Mouse (Mus musculus) large intestine, adult 2 months (tissue): ENCODE results near the gene Adamts2. TPM values are rescaled to one million over a fixed set of nuclear protein-coding genes. Genes with fewer than 3 reads are reported as not detected.

Experiments used
- DNase-seq: peaks from one replicate; pipeline ENCODE4 v3.0.0-alpha.2; 2012; ENCODE audit warnings: low read depth, low spot score
- WGBS: fragments of 180-500 bp; shearing (Covaris S2); methylation state at CpG from one replicate; pipeline ENCODE4 v1.1.7; 2018; 5-methylcytosine and 5-hydroxymethylcytosine counted together
- polyA plus RNA-seq: library from polyadenylated mRNA; depleted of rRNA; stranded (reverse); fragments of >200 nt; gene quantifications from 2 replicates; pipeline ENCODE4 v1.2.3, GENCODE M21; 2012; rRNA removed

Gene Adamts2
- polyA plus RNA-seq = 2.9 and 3.9 TPM in 2 replicates

DNA sequence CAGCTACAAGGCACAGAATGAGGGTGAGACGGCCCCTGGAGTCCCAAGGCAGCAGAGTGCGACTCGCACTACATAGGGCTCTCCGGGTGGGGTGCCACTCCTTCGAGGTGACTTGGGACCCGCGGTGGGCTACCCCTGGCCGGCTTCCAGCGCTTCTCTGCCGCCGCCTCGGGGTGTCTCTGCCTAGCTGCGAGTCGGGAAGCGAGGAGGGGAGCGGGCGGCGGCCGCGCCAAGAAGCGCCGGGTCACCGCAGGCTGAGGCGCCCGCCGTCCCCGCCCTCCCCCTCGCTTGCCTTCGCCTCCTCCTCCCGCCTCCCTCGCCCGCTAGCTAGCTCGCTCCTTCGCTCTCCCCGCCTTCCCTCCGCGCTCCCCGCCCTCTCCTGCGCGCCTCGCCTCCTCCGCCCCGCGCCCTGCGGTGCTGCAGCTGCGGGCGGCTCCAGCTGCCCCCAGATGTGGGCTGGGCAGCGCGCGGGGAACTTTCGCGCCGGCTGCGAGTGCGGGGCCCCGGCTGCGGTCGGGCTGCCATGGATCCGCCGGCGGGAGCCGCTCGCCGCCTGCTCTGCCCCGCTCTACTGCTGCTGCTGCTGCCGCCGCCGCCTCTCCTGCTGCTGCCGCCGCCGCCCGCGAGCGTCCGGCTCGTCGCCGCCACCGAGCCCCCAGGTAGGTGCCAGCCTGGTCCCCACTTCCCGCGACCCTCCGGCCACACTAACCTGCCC is at the start of gene Adamts2:
Adamts2 (plus strand) TSS at position 444 of the 715 bp plus-strand sequence.
- no peak for DNase-seq
- under 1% methylated on average over 78 of the region's 82 CpGs for WGBS

DNA sequence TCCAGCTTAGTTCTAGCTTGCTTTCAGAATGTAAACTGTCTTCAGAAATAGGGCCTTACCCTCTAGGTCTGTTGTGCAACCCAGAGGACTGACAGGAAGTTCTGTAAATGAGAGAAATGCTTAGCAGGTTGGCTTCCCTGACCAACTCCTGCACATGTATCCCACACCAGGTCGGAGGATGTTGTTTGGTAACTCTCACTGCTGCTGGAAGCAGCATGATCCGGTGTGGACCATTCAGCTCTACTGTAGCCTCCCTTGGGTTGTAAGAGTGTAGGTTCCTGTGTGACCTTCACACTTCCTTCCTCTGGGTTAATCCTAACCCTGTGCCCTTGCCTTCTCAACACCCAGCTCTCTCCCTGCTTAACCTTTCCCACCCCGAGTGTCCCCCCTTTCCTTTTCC is 44.8 kb upstream of the Adamts2 start:
- WGBS = 89% methylated on average over 3 of the region's 3 CpGs
- no peak for DNase-seq

GRCm38 (mm10) chr11:50559108-50559507 is 42.8 kb upstream of the Adamts2 start:
- peak; percentile 1 for DNase-seq

GRCm38 (mm10) chr11:50565466-50566211 is 36.2 kb upstream of the Adamts2 start:
- WGBS = 53% methylated on average over 20 of the region's 20 CpGs
- no peak for DNase-seq

More at GRCm38 (mm10) chr11:50559108-50559507, 42.8 kb upstream of the Adamts2 start:
- 28% methylated on average over 4 of the region's 4 CpGs for WGBS

DNA sequence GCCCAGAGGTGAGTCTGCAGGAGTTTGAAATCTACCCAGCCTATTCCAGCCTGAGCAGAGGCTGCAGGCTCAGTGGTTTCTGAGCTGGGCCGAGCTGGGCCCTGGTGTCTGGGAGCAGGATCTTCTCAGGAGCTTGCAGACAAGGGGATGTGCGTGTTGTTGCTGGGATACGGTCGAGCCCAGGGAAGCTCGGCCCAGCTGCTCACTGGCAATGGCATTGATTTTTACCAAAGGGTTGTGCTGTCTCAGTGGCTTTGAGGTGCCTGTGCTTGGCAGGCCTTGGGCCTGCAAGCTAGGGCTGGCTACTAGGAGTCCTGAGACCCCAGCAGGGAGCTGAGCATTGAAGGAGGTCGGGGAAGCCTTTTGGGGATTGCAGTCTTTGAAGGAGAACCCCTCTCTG is 30.4 kb upstream of the Adamts2 start:
- DNase-seq = no peak
- 77% methylated on average over 6 of the region's 6 CpGs for WGBS

GRCm38 (mm10) chr11:50576521-50576920 is 25.4 kb upstream of the Adamts2 start:
- no peak for DNase-seq
- WGBS = 53% methylated on average over 4 of the region's 4 CpGs

- 42% methylated on average over 7 of the region's 7 CpGs for WGBS
- DNase-seq = no peak
Measured at GRCm38 (mm10) chr11:50587026-50587425, 14.9 kb upstream of the Adamts2 start.

DNA sequence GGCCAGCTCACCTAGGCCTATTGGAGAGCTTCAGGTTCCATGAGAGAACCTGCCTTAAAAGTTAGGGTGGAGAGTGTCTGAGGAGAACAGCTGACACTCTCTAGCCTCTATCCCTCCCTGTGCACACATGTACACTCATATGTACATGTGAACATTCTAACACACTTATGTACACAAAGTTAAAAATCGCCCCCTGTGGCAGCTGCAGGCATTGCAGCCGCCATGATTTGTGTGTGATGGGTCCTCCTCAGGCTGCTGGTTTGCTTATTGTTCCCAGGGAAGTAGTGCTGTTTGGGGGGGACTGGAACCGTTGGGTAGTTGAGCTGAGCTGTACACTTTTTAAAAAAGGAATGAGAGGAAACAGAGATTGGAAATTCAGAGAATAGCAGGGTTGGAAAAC is 14.1 kb upstream of the Adamts2 start:
- DNase-seq = no peak
- WGBS = 16% methylated on average over 3 of the region's 3 CpGs

- no peak for DNase-seq
- WGBS = 34% methylated on average over 11 of the region's 11 CpGs
Measured at GRCm38 (mm10) chr11:50589060-50589459, 12.8 kb upstream of the Adamts2 start.

- WGBS = 72% methylated on average over 13 of the region's 13 CpGs
- no peak for DNase-seq
Measured at GRCm38 (mm10) chr11:50591053-50591452, 10.8 kb upstream of the Adamts2 start.

GRCm38 (mm10) chr11:50592892-50593553 is 8.9 kb upstream of the Adamts2 start:
- DNase-seq = no peak
- 81% methylated on average over 16 of the region's 16 CpGs for WGBS

- 78% methylated on average over 2 of the region's 2 CpGs for WGBS
- no peak for DNase-seq
Measured at GRCm38 (mm10) chr11:50596571-50596970, 5.3 kb upstream of the Adamts2 start.

- no peak for DNase-seq
- whole genome bisulfite sequencing = 63% methylated on average over 2 of the region's 2 CpGs
Measured at GRCm38 (mm10) chr11:50599156-50599555, 2.7 kb upstream of the Adamts2 start.

DNA sequence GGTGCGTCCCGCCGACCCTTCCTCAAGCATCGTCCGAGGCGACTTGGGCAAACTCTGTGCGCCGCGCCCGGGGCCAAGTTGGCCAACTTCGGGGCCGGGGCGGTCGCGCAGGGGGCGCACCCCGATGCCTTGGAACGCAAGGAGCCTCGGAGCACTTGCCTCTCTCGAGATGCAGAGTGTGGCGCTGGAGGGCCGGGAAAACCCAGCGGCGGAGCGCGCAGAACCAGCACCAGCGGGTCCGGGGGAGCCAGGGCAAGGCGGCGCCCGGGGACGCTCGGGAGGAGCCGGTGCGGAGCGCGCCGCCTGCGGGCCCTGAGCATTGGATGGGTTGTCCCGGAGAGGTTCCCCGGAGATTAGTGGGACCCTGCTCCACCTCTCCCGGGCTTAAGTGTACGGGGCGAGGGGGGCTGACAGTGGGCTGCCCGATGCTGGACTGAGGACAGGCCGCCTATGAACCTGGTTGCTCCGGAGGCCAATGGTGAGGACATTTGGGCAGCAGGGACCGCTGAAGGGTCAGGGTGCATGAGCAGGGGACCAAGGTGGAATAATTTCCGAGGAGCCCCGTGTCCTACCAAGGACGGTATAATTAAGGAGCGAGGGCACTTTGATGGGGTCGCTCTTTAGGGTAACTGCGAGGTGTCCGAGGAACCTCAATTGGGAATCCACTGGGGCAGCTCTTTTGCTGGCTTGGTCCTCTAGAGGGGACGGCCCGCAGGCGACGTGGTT is 635 bp downstream of the Adamts2 start:
- DNase-seq = no peak
- WGBS = 2% methylated on average over 59 of the region's 59 CpGs

DNA sequence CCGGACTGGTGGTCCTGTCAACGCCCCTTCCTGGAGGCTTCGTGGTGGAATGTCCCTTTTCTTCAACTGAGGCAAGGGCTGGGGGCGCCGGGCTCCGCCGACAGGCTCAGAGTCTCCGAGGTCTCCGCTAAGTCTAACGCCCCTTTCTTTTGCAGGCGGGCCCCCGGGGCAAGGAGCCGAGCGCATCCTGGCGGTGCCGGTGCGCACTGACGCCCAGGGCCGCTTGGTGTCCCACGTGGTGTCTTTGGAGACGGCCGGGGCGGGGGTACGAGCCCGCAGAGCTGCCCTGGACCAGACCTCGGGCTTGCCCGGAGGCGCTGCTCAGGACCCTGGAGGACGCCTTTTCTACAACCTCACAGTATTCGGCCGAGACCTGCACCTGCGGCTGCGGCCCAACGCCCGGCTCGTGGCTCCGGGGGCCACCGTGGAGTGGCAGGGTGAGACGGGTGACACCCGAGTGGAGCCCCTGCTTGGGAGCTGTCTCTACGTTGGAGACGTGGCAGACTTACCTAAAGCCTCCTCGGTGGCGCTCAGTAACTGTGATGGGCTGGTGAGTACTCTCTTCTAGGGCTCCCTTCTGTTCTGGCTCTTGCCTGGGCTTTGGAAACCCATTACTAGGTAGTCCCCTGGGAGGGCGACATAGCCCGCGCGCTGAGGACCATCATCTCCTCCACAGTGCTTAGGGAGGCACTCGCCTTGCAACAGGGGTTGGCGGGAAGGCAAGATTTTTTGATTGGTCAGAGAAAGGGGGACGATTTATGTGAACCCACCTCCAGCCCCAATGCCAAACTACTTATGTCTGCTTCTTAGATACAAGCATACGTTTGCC is 1.4 kb downstream of the Adamts2 start:
- DNase-seq = no peak
- WGBS = 5% methylated on average over 52 of the region's 52 CpGs

DNA sequence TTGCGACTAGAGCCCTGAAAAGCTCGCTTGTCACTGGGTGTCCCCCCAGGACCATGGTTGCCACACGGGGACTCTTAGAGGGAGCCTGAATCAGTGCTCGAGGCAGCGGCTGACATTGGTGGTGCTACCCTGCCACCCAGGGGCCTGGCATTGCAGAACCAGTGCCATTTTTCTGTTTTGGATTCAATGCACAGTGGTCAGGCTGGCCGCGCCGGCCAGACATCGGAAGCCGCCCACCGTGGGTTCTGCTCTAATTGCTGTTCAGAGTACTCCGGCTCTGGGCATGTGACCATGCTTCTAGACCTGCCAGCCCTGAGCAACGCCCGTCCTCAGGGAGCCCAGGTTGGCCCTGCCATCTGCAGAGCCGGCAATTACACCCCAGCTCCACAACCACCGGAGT is 2.5 kb downstream of the Adamts2 start:
- WGBS = 66% methylated on average over 16 of the region's 16 CpGs

DNA sequence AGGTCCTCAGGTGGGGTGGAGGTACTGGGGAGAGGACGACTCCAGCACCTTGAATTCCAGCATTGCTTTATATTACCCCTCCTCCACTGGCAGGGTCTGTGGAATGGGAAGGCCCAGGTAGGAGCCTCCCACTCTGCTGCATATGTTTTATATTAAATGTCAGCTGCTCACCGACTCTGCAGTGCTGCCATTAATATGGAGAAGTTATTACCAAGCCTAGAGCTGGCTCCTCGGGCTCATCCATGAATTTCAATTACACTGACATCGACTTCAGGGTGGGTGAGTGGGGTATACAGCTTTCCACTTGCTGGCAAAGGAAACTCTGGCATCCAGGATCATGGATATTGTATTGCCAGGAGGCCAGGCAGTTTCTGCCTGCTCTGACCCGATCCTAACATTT is 9.3 kb downstream of the Adamts2 start:
- DNase-seq = no peak
- WGBS = 67% methylated on average over 5 of the region's 5 CpGs

More for the DNA sequence above, 2.5 kb downstream of the Adamts2 start:
- DNase-seq = no peak

- DNase-seq = no peak
Measured at GRCm38 (mm10) chr11:50617015-50617543, 15.2 kb downstream of the Adamts2 start.

GRCm38 (mm10) chr11:50620926-50621325 is 19.0 kb downstream of the Adamts2 start:
- WGBS = 69% methylated on average over 4 of the region's 4 CpGs
- no peak for DNase-seq

More at GRCm38 (mm10) chr11:50617015-50617543, 15.2 kb downstream of the Adamts2 start:
- WGBS = 77% methylated on average over 11 of the region's 11 CpGs
